Mouse (Mus musculus) megakaryocyte, embryonic 14.5 days (primary cell): ENCODE data around the gene Tbc1d8b.

Experiments
- FLI1 ChIP-seq: IDR thresholded peaks from 2 replicates; pipeline ENCODE4 v1.6.1; 2012; ENCODE audit warnings: low read length, inconsistent platforms, mixed read lengths
- GATA1 ChIP-seq: IDR thresholded peaks from 3 replicates; pipeline ENCODE4 v1.6.1; 2012; ENCODE audit warnings: mixed read lengths, low read length, inconsistent platforms, borderline replicate concordance

DNA sequence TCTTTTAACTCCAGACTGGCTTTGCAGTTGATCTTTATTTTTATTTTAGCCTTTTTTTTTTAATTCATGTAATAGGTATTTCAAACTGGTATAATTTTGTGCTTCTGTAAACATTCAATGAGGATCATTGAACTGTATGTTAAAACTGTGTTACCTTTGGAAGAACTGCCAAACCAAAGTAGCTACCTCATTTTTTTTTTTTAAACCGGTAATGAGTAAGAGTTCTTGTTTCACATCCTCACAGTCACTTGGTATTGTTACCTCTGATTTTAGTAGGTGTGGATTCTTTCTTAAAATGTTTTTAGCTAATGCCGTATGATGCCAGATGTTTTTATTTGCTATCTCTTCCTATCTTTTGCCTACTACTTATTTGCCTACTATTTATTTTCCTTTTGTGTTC lies 37.6 kb downstream of the Tbc1d8b start:
- TF ChIP-seq GATA1 (no peak), FLI1 (no peak)
